Mouse (Mus musculus) 416B (cell line): ENCODE data around the gene Pacsin2.

Experiments used
- DNase-seq: peaks from one replicate; pipeline ENCODE4 v3.0.0; 2011; ENCODE audit warnings: low read depth

The Pacsin2 gene

DNA sequence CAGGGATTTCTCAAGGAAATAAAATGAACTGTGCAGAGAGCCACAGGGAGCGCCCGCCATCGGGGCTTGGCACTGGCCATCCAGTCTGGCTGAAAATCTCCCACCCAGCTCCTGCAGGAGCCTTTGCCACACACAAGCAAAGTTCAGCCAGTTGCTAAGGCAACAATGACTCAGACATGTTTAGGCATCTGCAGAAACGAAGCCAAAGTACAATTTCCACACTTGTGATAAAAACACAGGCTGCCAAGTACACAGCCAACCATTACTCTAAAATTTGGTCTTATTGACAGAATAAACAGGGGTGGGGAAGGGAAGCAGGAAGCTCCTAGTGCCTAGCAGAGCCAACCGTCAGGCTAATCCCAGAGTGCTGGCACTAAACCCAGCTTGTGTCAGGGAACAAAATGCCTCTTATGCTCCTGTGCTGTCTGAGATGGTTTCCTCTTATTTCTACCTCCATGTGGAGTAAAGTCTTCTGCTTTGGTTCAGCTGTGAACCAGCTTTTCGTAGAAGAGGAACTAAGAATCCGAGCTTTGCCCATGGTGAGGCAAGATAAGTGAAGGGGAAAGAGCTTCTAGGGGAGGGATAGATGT is 12.7 kb downstream of the Pacsin2 start:
- DNase-seq, result peak; percentile 52

DNA sequence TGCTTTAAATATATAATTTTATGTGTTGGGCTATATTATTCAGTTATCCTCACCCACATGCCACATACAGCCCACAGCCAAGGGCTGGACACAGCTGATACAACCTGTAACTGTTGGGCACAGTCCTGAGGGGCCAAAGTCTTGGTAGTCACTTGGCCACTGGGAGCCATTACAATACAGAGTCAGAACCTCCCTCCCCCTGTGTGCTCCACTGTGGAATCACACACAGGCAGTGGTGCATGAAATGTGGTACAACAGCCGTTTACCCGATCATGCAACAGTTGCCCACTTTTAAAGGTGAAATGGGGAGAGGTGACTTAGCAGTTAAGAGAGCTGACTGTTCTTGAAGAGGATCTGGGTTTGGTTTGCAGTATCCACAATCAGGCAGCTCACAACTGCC is 14.4 kb downstream of the Pacsin2 start:
- DNase-seq, result no peak

DNA sequence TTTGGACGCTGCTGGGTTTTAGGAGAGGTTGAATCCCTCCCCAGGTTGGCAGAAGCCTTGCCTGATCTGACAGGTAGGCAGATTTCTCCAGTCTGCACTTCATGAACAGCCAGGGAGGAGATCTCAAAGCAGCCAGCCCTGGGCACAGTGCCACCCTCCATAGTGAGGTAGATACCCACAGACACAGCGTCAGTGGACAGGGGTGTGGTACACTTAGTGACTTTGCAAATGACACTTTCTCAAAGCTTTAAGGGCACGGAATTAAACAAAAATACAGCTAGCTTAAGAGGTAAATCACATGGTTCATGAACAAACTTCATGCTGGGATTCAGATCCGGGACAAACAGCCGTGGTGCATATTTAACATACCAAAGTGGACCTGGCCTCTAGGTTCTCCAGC is 15.8 kb downstream of the Pacsin2 start:
- DNase-seq, result no peak

DNA sequence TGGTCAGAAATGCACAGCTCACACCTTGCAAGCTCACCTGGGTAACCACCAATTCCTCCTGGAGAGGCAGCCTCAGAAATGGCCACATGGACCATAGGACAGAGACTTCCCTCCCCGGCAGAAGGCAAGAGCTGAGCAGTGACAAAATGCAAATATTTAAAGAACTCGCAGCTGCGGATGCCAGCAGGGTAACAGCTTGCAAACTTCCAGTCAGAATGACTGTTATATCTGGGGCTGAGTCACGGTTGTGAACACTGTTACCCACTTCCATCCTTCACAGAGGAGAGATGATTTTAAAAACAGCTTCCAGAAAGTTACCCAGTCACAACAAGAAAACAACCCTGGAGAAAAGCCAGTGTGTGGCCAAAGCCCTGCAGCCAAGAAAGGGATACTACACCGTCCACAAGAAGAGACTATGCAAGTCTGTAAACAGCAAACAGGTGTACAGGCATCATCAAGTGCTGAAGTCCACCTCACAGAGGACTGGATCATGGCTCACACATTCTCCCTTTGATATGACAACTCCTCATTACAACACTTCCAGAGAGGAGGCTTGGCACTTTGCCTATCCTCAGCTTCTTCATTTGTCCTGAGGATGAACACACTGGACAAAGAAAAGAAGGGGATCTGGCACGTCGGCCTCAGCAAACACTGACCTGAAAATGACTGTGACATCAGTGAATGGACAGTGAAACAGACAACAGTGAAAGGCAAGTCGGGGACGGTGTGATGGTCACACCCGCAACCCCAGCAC is 16.4 kb downstream of the Pacsin2 start:
- peak; percentile 39 for DNase-seq

DNA sequence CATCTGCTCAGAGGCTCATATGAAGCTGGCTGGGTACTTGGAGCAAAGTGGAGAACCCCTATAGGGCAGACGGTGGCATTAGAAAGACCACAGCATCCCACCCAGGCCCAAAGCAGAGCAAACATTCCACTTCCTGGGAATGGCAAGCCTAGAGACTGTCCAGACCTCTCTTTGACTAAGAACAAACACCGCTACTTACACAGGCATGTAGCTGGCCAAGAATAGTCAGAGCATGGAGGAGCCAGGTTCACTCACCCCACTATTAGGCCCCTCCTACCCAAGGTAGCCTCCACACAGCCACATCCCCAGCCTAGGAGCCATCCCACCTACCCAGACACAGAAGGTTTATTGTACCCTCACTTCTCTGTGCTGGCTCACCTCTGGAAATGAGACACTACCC is 18.5 kb downstream of the Pacsin2 start:
- no peak for DNase-seq

DNA sequence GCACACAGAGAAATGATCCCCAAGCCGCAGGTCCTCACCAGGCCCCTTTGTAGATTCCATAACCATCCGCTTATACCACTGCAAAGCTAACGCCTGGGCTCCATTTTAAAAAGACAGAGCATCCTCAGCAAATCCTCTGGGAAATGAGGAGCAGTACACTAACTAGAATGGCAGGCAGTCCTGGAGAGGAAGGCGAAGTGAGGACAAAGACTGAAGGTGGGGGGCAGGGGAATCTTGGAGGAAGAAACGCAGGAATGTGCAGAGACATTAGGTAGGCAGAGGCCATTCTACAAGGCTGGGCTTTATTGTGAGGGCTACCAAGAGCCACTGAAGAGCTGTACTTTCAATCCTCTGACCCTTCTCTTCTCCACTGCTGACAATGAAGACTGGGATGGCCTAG is 19.0 kb downstream of the Pacsin2 start:
- no peak for DNase-seq

DNA sequence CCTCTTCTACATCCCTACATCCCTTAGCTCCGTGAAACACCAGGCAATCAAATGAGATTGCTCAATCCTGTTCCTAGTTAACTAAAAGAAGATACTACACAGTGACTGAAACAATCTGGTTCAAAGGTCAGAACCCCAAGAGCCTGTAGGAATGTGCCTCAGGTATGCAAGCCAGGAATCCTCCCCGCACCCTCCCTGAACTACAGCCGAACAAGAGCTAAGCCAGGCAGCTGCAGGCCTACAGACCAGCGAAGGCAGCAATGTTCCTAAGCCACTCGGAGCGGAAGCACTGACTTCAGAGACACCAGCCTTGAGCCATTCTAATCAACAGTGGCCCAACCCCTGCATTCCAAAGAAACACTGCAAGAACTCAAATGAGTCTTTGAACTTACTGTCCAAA is 20.0 kb downstream of the Pacsin2 start:
- DNase-seq, result no peak

DNA sequence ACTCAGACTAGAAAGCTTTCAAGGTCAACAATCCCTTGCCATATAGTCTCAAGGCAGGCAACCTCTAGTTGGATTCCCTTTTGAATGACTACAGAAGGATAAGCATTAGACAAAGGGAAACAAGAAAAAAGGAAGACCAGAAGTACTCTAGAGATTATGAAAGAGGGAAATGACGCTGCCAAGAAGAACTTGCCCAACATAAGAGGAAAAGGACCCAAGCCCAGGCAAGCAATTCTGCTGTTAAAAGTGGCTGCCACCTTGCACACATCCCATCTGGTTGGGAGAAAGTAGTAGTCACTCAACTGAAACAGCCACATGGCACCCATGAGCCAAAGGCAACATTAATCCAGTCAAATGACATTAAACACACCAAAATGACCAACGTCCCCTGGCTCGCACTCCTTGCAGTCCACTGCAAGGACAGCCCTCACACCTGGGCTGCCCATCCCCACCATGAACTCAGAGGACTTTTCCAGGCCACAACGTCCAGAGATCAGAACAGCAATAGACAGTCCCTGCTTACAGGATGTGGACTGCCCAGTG is 21.8 kb downstream of the Pacsin2 start:
- DNase-seq, result peak; percentile 73

DNA sequence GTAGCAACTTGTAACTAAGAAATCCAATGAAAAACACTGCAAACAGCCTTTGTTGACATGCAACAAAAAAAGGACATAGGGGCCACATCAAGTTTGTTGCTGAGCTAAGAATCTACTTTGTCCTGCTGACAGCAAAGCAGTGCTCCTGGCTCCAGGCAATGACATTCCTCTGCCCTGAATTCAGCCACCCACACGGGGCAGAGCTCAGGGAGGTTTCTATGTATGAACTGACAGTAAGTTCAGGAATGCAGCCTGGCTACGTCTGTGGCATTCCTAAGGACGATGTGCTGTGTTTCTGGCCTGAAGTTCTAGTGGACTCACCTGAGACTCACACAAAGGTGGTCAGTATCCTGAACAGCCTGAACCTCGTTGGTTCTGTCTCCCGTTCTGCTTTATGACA is 23.7 kb downstream of the Pacsin2 start:
- no peak for DNase-seq

DNA sequence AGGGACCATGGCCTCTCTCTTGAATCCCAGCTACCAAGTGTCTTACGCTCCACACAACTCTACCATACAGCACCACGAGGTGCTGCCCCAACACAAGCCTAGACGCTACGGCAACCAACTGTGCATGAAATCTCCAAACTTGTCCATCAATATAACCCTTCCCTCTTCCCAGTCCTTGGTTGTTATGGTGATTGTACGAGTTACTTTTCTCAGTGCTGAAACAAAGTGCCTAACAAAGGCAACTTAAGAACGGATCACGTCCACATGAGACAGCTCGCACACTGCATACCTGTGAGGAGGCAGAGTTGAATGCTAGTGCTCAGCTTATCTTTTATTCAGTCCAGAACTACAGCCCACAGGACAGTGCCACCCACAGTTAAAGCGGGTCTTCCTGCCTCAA is 27.9 kb downstream of the Pacsin2 start:
- no peak for DNase-seq

DNA sequence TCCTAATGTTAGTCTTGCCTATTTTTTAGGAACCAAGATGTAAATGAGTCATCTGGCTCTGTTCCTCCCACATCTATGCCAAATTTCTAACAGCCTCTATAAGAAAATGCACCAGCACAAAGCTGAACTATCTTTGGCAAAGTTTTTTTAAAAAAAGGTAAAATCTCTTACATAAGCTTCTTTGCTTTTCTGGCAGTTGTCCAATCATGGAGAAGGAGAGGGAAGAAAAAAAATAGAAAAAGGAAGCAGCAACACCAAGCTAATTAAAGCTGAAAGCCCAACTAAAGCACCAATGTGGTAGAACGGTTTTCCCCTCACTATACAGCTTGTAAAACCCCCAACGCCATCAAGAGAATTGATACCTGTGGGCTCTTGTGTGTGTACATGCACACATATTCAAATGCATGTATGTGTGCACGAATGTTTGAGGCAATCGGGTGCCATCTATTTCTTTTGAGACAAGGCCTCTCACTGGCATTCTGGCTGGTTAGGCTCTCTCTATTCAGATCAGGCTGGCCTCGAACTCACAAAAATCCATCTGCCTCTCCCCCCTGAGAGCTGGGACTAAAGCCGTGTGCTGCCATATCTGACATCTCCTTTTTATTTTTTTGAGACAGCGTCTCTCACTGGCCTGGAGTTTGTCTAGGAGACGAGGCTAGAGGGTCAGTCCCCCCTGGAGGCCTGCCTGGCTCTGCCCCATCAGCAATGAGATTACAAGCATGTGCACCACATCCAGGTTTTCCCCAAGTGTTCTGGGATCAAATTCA is 28.9 kb downstream of the Pacsin2 start:
- peak; percentile 57 for DNase-seq

DNA sequence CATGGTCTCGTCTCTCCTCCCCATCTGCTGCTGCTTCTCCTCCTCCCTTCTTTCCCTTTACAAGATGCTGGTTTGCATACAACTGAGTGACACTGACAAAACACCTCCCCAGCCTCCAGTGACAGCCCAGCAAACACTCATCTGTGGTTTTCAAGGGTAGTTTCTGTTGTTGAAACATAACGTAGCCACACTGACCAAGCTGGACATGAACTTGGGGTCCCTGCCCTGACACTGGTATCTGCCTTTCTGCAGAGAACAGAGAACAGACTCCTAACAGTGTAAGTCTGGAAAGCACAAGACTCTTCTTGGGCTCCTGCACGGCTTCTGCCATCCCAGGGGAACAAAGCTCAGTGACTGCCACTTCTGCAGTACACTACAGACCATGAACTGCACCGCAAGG is 29.7 kb downstream of the Pacsin2 start:
- no peak for DNase-seq

DNA sequence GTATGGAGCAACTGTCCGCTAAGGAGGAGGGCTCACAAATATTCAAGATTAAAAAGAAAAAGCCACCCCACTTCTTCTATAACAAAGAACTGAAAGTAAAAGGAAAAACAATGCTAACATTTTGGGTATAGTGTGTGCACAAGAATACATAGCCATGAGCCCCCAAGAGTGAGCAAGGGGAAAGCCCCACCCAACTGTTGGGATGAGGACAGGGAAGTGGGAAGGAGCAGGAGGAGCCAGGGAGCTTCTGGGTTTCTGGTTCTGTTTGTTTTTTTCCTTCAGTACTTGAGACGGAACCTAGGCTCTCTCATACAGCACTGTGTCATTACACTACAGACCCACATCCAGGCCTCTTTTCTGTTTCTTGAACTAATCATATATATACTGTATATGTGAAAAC is 31.1 kb downstream of the Pacsin2 start:
- DNase-seq, result no peak

DNA sequence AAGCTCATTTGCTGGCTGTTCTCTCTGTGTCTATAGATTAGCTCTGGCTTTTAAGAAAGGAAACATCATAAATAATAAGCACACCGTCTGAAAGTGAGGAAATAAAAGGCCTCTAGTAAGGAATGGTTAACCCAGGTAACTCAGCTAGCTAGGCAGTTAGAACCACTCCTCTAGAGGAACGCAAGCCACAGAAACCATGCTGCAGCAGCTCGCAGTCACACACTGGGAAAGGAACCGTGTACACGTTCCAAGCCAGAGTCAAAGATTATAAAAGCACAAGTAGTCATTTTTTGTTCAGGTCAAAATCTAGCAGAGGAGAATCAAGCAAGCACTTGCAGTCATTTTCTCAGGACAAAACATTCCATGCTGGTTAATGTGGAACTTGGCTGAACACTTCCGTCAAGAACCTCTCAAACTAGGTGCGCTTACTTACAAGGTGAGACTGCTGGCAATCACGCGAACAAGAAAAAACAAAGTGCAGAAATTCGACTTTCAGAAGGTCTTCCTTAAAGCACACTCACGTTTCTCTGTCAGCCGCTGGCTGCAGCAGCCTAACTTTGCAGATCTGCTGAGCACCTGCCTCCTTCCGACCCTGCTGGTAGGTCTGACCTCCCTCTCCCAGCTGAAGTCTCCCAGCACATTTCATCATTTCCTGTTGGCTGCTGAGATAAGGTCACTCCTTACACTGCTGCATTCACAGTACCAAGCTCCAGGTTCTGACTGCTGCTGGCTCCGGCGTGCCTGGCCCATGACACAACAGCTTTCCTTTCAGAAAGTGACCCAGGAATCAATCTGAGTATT is 32.0 kb downstream of the Pacsin2 start:
- peak; percentile 93 for DNase-seq

DNA sequence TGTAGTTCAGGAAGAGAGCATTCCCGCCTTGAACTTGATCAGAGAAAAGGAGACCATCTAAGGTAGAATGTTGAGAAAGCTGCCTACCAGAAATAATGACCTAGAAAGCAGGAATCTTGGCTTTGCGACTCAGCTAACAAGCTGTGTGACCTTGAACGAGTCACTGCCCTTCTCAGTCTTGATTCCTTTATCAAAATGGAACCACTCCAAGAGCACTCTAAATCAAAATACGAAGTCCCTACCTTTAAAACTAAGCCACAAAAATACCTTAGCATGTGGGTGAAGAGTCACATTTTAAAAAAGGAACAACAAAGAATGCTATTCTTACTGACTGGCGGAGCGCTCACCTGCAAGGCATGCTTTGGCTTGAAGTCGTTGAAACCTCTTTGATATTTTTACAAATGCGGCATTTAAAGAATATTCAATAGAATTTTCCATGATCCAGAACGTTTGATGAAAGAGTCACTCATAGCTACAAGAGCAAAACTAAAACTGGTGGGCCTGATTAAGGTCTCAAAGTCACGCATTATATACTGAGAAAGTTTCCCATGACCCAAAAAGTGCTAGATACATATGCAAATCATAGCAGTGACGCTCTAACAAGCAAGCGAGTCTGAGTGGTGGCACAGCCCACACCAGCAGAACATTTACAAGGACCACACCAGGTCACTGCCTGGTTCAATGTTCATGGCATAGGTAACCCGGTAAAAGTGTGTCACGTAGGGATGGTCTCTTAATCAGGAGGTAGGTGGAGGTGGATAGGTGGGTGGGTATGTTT is 33.2 kb downstream of the Pacsin2 start:
- no peak for DNase-seq

DNA sequence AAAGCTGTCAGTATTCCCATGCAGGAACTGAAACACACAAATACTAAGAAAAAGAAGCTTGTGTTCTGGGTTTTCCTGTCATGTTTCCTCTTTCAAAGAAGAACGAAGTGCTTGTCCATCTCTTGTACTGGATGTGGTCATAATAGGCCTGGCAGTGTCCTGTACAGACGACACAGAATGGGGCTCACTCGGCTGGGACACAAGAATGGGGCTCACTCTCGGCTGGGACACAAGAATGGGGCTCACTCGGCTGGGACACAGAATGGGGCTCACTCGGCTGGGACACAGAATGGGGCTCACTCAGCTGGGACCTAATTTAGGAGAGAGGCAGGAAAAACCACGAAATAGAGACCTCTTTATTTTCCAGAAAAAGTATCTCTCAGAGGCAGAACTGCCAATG is 34.0 kb downstream of the Pacsin2 start:
- peak; percentile 30 for DNase-seq

DNA sequence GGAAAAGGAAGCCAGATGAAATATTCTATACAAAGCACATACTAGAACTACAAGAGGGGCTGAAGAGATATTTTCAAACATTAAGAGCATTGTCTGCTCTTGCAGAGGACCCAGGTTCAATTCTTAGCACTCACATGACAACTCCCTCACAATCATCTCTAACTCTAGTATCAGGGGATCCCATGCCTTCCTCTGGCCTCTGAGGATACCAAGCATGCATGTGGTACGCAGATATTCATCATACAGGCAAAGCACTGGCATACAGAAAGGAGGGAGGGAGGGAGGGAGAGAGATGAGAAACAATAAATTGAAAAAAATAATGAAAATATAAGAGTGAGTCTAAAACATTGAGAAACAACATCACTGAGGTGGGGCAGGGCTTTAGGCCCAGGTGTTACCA is 35.8 kb downstream of the Pacsin2 start:
- no peak for DNase-seq

DNA sequence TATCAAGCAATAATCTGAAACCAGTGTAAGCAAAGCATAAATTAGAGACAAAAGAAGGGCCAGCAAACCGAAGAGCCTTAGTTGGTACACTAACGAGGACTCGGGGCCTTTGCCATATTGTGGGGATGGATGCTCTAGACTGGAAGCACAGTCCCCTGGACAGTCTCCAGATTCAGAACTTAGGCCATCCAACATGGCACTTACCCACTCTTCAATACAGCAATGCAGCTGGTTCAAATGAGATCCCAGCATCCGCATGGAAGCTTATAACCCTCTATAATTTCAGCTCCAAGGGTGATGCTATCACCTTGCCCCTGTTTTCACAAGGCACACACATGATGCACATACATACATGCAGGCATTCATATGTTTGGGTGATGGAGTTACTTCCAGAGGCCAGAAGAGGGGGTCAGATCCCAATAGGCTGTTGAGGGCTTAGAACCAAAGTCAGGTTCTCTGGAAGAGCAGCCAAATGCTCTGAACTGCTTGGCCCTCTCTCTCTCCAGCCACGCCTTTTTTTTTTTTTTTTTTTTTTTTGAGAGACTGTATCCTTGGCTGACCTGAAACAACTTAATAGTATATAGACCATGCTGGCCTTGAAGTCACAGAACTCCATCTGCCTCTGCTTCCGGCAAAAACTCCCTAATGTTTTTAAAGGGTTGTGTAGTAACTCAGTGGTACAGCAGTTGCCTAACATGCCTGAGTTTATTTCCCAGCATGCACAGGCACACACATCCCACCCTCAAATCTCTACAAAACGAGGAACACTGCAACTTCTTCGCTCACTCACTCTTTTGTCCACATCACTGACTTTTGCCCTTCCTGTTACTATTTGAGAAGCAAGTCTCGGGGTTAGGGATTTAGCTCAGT is 36.9 kb downstream of the Pacsin2 start:
- peak; percentile 74 for DNase-seq

DNA sequence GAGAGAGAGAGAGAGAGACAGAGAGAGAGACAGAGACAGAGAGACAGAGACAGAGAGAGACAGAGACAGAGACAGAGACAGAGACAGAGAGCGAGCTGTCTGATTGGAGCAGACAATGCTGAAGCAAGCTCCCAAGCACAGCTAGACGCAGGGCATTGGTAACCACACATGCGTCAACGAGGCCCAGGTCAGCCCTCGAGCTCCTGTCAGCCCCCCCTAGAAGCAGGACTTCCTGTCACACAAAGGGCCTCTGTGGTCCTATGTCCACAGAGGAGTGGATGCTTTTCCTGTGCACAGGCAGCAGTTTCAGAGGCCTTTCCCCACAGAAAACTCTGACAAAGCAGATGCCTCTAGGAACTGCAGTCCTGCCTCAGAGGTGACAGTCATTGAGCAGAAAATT is 38.6 kb downstream of the Pacsin2 start:
- peak; percentile 68 for DNase-seq

DNA sequence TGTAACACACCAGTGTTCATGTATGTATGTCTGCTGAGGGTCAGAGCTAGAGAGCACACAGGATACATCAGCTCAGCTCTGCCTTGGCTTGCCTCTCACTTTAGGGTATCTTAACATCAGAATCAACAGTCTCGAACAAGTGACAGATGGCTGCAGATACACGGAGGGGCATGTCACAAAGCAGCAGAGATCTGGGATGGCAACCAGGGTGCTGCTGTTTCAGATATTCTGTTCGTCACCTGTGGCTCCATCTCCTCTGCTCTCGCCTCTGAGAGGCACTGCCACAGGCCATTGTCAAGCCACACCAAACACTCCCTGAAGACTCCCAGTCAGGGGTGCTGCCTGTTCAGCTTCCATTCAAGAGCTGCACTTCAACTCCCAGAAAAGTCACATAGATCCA is 39.1 kb downstream of the Pacsin2 start:
- no peak for DNase-seq
